Mouse (Mus musculus) CH12.LX (cell line): ENCODE measurements around the gene Creld2. TPM values are rescaled to one million over a fixed set of nuclear protein-coding genes. Genes with fewer than 3 reads are reported as not detected.

Source experiments
- DNase-seq: peaks from one replicate; pipeline ENCODE4 v3.0.0-alpha.2; 2013; ENCODE audit errors: extremely low read depth
- H3K27ac ChIP-seq: 2 replicates; pipeline ENCODE4 v1.5.1; 2012; ENCODE audit warnings: low read depth, mild to moderate bottlenecking, control low read depth, moderate library complexity; ENCODE audit not compliant: insufficient read depth
- H3K27me3 ChIP-seq: replicated peaks from 2 replicates; pipeline ENCODE3; 2012; ENCODE audit warnings: inconsistent platforms
- H3K36me3 ChIP-seq, 2 experiments: replicated peaks in 1 of 2; 2 replicates each; pipeline versions ENCODE3 to v1.6.1; 2012; ENCODE audit warnings: inconsistent platforms in 1 of 2, low read length in 1 of 2, mild to moderate bottlenecking in 1 of 2, mixed read lengths in 1 of 2, moderate library complexity in 1 of 2; ENCODE audit not compliant: control insufficient read depth in 1 of 2, insufficient read depth in 1 of 2
- H3K4me1 ChIP-seq, 2 experiments: 2 replicates each; pipeline ENCODE4 v1.6.1; 2012; ENCODE audit warnings: inconsistent platforms in 1 of 2, moderate library complexity in 1 of 2; ENCODE audit not compliant: insufficient read depth in 2 of 2, control insufficient read depth in 1 of 2
- H3K4me2 ChIP-seq: 2 replicates; pipeline ENCODE4 v1.6.1; 2012; ENCODE audit warnings: low read depth, mild to moderate bottlenecking, control low read depth; ENCODE audit not compliant: poor library complexity, insufficient read depth, severe bottlenecking
- H3K4me3 ChIP-seq, 3 experiments: fragments of 150-350 bp in 1 of 3; sonication (generic) in 1 of 3; replicated peaks in 1 of 3; 2 replicates each; pipeline versions ENCODE3 to v1.5.1; 2011 to 2012; ENCODE audit warnings: low read depth in 2 of 3, low read length in 2 of 3, mild to moderate bottlenecking in 2 of 3, moderate library complexity in 2 of 3, control low read depth in 1 of 3, improper control_type of control experiment in 1 of 3, inconsistent platforms in 1 of 3, mixed read lengths in 1 of 3; ENCODE audit not compliant: poor library complexity in 1 of 3
- H3K79me2 ChIP-seq: replicated peaks from 2 replicates; pipeline ENCODE4 v1.6.1; 2012; ENCODE audit warnings: mild to moderate bottlenecking, moderate library complexity; ENCODE audit not compliant: control insufficient read depth, poor library complexity, insufficient read depth, severe bottlenecking; ENCODE audit errors: extremely low read depth
- H3K9ac ChIP-seq: 2 replicates; pipeline ENCODE4 v1.6.1; 2012; ENCODE audit warnings: low read depth, mild to moderate bottlenecking, control low read depth, moderate library complexity; ENCODE audit not compliant: insufficient read depth
- H3K9me3 ChIP-seq: replicated peaks from 2 replicates; pipeline ENCODE3; 2012; ENCODE audit warnings: low read length, inconsistent platforms, mixed read lengths
- BHLHE40 ChIP-seq: IDR thresholded peaks from 2 replicates; pipeline ENCODE4 v1.6.1; 2011; ENCODE audit warnings: mild to moderate bottlenecking, low read depth, low read length, improper control_type of control experiment
- CHD1 ChIP-seq: IDR thresholded peaks from 2 replicates; pipeline ENCODE4 v1.6.1; 2012; ENCODE audit warnings: low read depth, low read length, improper control_type of control experiment, inconsistent platforms
- CTCF ChIP-seq, 2 experiments: IDR thresholded peaks in 1 of 2; conservative IDR thresholded peaks in 1 of 2; 2 replicates each; pipeline ENCODE4 v1.5.1; 2011 to 2012; ENCODE audit warnings: low read depth in 2 of 2, low read length in 2 of 2, improper control_type of control experiment in 1 of 2, inconsistent platforms in 1 of 2, mild to moderate bottlenecking in 1 of 2, moderate library complexity in 1 of 2
- E2F4 ChIP-seq: IDR thresholded peaks from 2 replicates; pipeline ENCODE4 v1.6.1; 2011; ENCODE audit warnings: low read depth, low read length, improper control_type of control experiment; ENCODE audit not compliant: insufficient replicate concordance
- HCFC1 ChIP-seq: IDR thresholded peaks from 2 replicates; pipeline ENCODE4 v1.6.1; 2012; ENCODE audit warnings: low read depth, mild to moderate bottlenecking, inconsistent platforms, low read length, improper control_type of control experiment
- IRF4 ChIP-seq: IDR thresholded peaks from 2 replicates; pipeline ENCODE4 v1.6.1; 2014; ENCODE audit warnings: low read depth, mild to moderate bottlenecking, inconsistent platforms, low read length, improper control_type of control experiment
- JUN ChIP-seq: IDR thresholded peaks from 2 replicates; pipeline ENCODE4 v1.6.1; 2011; ENCODE audit warnings: low read depth, mild to moderate bottlenecking, low read length, improper control_type of control experiment, moderate library complexity; ENCODE audit not compliant: insufficient read depth
- MAFK ChIP-seq: IDR thresholded peaks from 2 replicates; pipeline ENCODE4 v1.6.1; 2011; ENCODE audit warnings: low read length, improper control_type of control experiment; ENCODE audit not compliant: insufficient replicate concordance
- MAX ChIP-seq: IDR thresholded peaks from 2 replicates; pipeline ENCODE4 v1.6.1; 2011; ENCODE audit warnings: low read length, improper control_type of control experiment
- MAZ ChIP-seq: IDR thresholded peaks from 2 replicates; pipeline ENCODE4 v1.6.1; 2012; ENCODE audit warnings: low read depth, mild to moderate bottlenecking, inconsistent platforms, low read length, improper control_type of control experiment, moderate library complexity
- MEF2A ChIP-seq: IDR thresholded peaks from 2 replicates; pipeline ENCODE4 v1.6.1; 2014; ENCODE audit warnings: low read depth, mild to moderate bottlenecking, inconsistent platforms, low read length, improper control_type of control experiment, borderline replicate concordance
- NELFE ChIP-seq: IDR thresholded peaks from 2 replicates; pipeline ENCODE4 v1.6.1; 2011; ENCODE audit warnings: low read depth, low read length, improper control_type of control experiment
- PAX5 ChIP-seq: IDR thresholded peaks from 2 replicates; pipeline ENCODE4 v1.6.1; 2012; ENCODE audit warnings: low read length, inconsistent platforms, mixed read lengths
- POLR2AphosphoS2 ChIP-seq: IDR thresholded peaks from 2 replicates; pipeline ENCODE4 v1.6.1; 2011; ENCODE audit warnings: low read depth, low read length, improper control_type of control experiment
- RCOR1 ChIP-seq: conservative IDR thresholded peaks from 2 replicates; pipeline ENCODE4 v1.6.1; 2012; ENCODE audit warnings: low read depth, mild to moderate bottlenecking, inconsistent platforms, low read length, improper control_type of control experiment
- SMC3 ChIP-seq: IDR thresholded peaks from 2 replicates; pipeline ENCODE4 v1.6.1; 2011; ENCODE audit warnings: low read depth, low read length, improper control_type of control experiment
- TCF12 ChIP-seq: IDR thresholded peaks from 2 replicates; pipeline ENCODE4 v1.6.1; 2014; ENCODE audit warnings: low read depth, mild to moderate bottlenecking, inconsistent platforms, low read length, improper control_type of control experiment
- UBTF ChIP-seq: IDR thresholded peaks from 2 replicates; pipeline ENCODE4 v1.6.1; 2012; ENCODE audit warnings: low read depth, mild to moderate bottlenecking, inconsistent platforms, low read length, improper control_type of control experiment, moderate library complexity
- USF2 ChIP-seq: conservative IDR thresholded peaks from 2 replicates; pipeline ENCODE4 v1.6.1; 2011; ENCODE audit warnings: low read depth, low read length, improper control_type of control experiment
- ZC3H11A ChIP-seq: IDR thresholded peaks from 2 replicates; pipeline ENCODE4 v1.6.1; 2012; ENCODE audit warnings: low read depth, mild to moderate bottlenecking, inconsistent platforms, low read length, improper control_type of control experiment
- ZKSCAN1 ChIP-seq: IDR thresholded peaks from 2 replicates; pipeline ENCODE4 v1.6.1; 2012; ENCODE audit warnings: low read depth, inconsistent platforms, low read length, improper control_type of control experiment, borderline replicate concordance
- ZMIZ1 ChIP-seq: IDR thresholded peaks from 2 replicates; pipeline ENCODE4 v1.6.1; 2012; ENCODE audit warnings: low read depth, mild to moderate bottlenecking, inconsistent platforms, low read length, improper control_type of control experiment
- dilution Hi-C: fragments of 300-500 bp; cut with MboI; formaldehyde crosslinking; loops from 2 replicates; pipeline ENCODE4 v1.14.3; 2020; ENCODE audit warnings: low sequenced_read_pairs; ENCODE audit not compliant: extremely low pct_unique_long_range_greater_than_20kb, extremely low pct_ligation_motif_present
- in situ Hi-C: fragments of 300-500 bp; cut with MboI; formaldehyde crosslinking; loops from 3 replicates; pipeline ENCODE4 v1.14.3; 2019; ENCODE audit warnings: low sequenced_read_pairs, low pct_ligation_motif_present, low pct_unique_long_range_greater_than_20kb, mixed read lengths
- polyA plus RNA-seq: library from polyadenylated mRNA; unstranded; fragments of >175 nt; gene quantifications from 2 replicates; pipeline ENCODE4 v1.2.1, GENCODE M21; 2012; ENCODE audit warnings: low read depth; ENCODE audit not compliant: insufficient read length
- total RNA-seq, 2 experiments: library from RNA; depleted of rRNA; stranded (reverse); fragments of 300-350 nt in 1 of 2; fragments of >200 nt in 1 of 2; gene quantifications; 2 replicates each; pipeline ENCODE4 v1.2.3; 2012 to 2014

Creld2 gene
- total and polyA plus RNA-seq, 3 experiments: 63.6 to 93.8 (median 85.0) TPM

- H3K27ac ChIP-seq: no peak overlapping the region
- DNase-seq: no peak
- no peaks in the 10 kb centered on the region for H3K9me3 ChIP-seq
- in situ Hi-C loops: no loop called here
- no peak overlapping the region for H3K4me3 ChIP-seq
- H3K9ac ChIP-seq: no peak overlapping the region
- H3K4me1 ChIP-seq: no peaks in the 10 kb centered on the region
- H3K27me3 ChIP-seq: no peaks in the 10 kb centered on the region
- TF ChIP-seq ZC3H11A (no peak), ZMIZ1 (no peak), CTCF (conservative IDR thresholded peaks at IDR 0.05 in 1 of 2, IDR thresholded peaks at IDR 0.05 in 1 of 2; ENCODE audit: low read depth in 2 of 2, low read length in 2 of 2) (no peak), E2F4 (no peak), JUN (no peak), BHLHE40 (no peak), CHD1 (no peak), MAFK (no peak), IRF4 (no peak)
- peaks cover 60 to 85% of the 10 kb centered on the region in 2 experiments for H3K36me3 ChIP-seq
- H3K79me2 ChIP-seq: no peaks in the 10 kb centered on the region
- H3K4me2 ChIP-seq: no peak overlapping the region
- dilution Hi-C loops: no loop called here
Measured at GRCm38 (mm10) chr15:88808121-88808520, 11.3 kb upstream of the Creld2 start.

- no peak overlapping the region for H3K27ac ChIP-seq
- peaks cover 59 to 86% of the 10 kb centered on the region in 2 experiments for H3K36me3 ChIP-seq
- no peak for DNase-seq
Measured at GRCm38 (mm10) chr15:88810369-88810768, 9.1 kb upstream of the Creld2 start.

More at GRCm38 (mm10) chr15:88810369-88810768, 9.1 kb upstream of the Creld2 start:
- dilution Hi-C loops (no loop called here), in situ Hi-C loops (no loop called here)
- Histone ChIP-seq H3K4me2 (no peak overlapping the region), H3K9ac (no peak overlapping the region), H3K4me3 (no peak overlapping the region), H3K4me1 (no peaks in the 10 kb centered on the region), H3K79me2 (no peaks in the 10 kb centered on the region), H3K9me3 (no peaks in the 10 kb centered on the region), H3K27me3 (no peaks in the 10 kb centered on the region)
- no peak for TF ChIP-seq CHD1
- TF ChIP-seq TCF12: no peak
- TF ChIP-seq POLR2AphosphoS2: no peak
- no peak for TF ChIP-seq MEF2A
- TF ChIP-seq MAX: no peak
- no peak for TF ChIP-seq RCOR1
- no peak for TF ChIP-seq MAZ
- no peak for TF ChIP-seq USF2
- no peak for TF ChIP-seq SMC3
- no peak for TF ChIP-seq ZMIZ1
- TF ChIP-seq PAX5: no peak
- TF ChIP-seq NELFE: no peak
- no peak for TF ChIP-seq HCFC1
- no peak for TF ChIP-seq UBTF
- no peak for TF ChIP-seq CTCF (conservative IDR thresholded peaks at IDR 0.05 in 1 of 2, IDR thresholded peaks at IDR 0.05 in 1 of 2; ENCODE audit: low read depth in 2 of 2, low read length in 2 of 2)
- TF ChIP-seq ZKSCAN1: no peak
